Mouse (Mus musculus) CD8-positive naive resting alpha-beta T cell, adult 57 days (primary cell): ENCODE measurements around the gene D630045J12Rik. TPM values are rescaled to one million over a fixed set of nuclear protein-coding genes. Genes with fewer than 3 reads are reported as not detected.

Source experiments
- total RNA-seq: library from RNA; stranded (reverse); gene quantifications from one replicate; pipeline ENCODE4 v1.2.4, GENCODE M21; 2023

Gene D630045J12Rik
- not detected for total RNA-seq

GRCm38 (mm10) chr6:38253736-38254641 lies at the start of gene D630045J12Rik:
D630045J12Rik (minus strand) TSS chr6:38254009.

GRCm38 (mm10) chr6:38298761-38299401 lies 45.1 kb upstream of the D630045J12Rik start, which contains the start of gene Zc3hav1l:
Zc3hav1l (minus strand) TSS chr6:38299259.

GRCm38 (mm10) chr6:38124207-38124835 lies 129.5 kb downstream of the D630045J12Rik start, which contains the start of gene Atp6v0a4:
Atp6v0a4 (minus strand) TSS chr6:38124586.

GRCm38 (mm10) chr6:38109160-38109795 lies 144.5 kb downstream of the D630045J12Rik start, which contains the start of gene Tmem213:
Tmem213 (plus strand) TSS chr6:38109255.

Other genes with a start within 250 kb of the D630045J12Rik start
- gene Svopl, start 207.0 kb downstream of the D630045J12Rik start, total RNA-seq = not detected
- not detected for gene Tmem213, start 144.8 kb downstream of the D630045J12Rik start, total RNA-seq
- 0.52 TPM for gene Atp6v0a4, start 129.4 kb downstream of the D630045J12Rik start, total RNA-seq
- gene Zc3hav1l, start 45.2 kb upstream of the D630045J12Rik start, total RNA-seq = 6.2 TPM
- 292 TPM for gene Zc3hav1, start 100.6 kb upstream of the D630045J12Rik start, total RNA-seq
- not detected for gene Ttc26, start 127.5 kb upstream of the D630045J12Rik start, total RNA-seq
- gene Ubn2, start 179.9 kb upstream of the D630045J12Rik start, total RNA-seq = 55.1 TPM